Mouse (Mus musculus): ENCODE measurements around the gene Mapk10.

DNA sequence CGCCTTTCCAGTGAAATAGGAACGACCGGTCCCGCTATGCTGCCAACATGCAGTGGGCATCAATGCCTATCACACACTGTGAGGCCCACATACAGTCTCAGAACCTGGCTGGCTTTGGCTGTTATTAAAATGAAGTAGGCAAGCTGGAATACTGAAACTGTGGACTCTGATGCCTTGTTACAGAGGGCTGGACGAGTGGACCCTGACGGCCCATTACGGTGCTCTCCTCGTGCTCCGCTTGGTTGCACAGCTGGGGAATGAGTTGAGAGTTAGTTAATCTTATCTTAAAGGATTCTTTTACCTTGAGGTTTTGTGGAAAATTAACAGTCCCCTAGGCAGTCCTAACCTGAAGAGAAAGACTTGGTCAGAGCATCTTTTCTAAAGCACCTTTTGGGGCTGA, 307.6 kb downstream of the Mapk10 start:
- TF ChIP-seq CTCF (IDR thresholded peaks at IDR 0.05; ENCODE audit: low read depth) (no peak), EP300 (optimal IDR thresholded peaks at IDR 0.05) (no peak)

Measured in stomach, postnatal 0 days (tissue).